Mouse (Mus musculus) ES-Bruce4 (cell line): ENCODE results near the gene Ice1. TPM values are rescaled to one million over a fixed set of nuclear protein-coding genes. Genes with fewer than 3 reads are reported as not detected.

Experiments
- H3K27ac ChIP-seq: 2 replicates; pipeline ENCODE4 v1.5.1; 2012; ENCODE audit warnings: low read length, inconsistent platforms; ENCODE audit not compliant: insufficient read depth
- H3K27me3 ChIP-seq: 2 replicates; pipeline ENCODE4 v1.6.1; 2012; ENCODE audit warnings: mild to moderate bottlenecking, low read length, inconsistent platforms; ENCODE audit not compliant: control insufficient read depth, poor library complexity, insufficient read depth, severe bottlenecking
- H3K36me3 ChIP-seq: 2 replicates; pipeline ENCODE4 v1.6.1; 2012; ENCODE audit warnings: inconsistent platforms, mild to moderate bottlenecking, low read length, moderate library complexity; ENCODE audit not compliant: control insufficient read depth, poor library complexity, insufficient read depth, severe bottlenecking
- H3K4me1 ChIP-seq: one replicate; pipeline ENCODE4 v1.8.1; 2011; ENCODE audit warnings: low read length; ENCODE audit not compliant: control insufficient read depth, insufficient read depth
- H3K4me3 ChIP-seq: 2 replicates; pipeline ENCODE4 v1.5.1; 2011; ENCODE audit warnings: low read depth, mild to moderate bottlenecking, low read length
- H3K9ac ChIP-seq: 2 replicates; pipeline ENCODE4 v1.6.1; 2012; ENCODE audit warnings: low read depth, mild to moderate bottlenecking, inconsistent platforms; ENCODE audit not compliant: poor library complexity, severe bottlenecking
- H3K9me3 ChIP-seq: replicated peaks from 2 replicates; pipeline ENCODE4 v1.6.1; 2012; ENCODE audit warnings: mild to moderate bottlenecking, low read length, inconsistent platforms; ENCODE audit not compliant: control insufficient read depth, poor library complexity, insufficient read depth, severe bottlenecking
- CTCF ChIP-seq: IDR thresholded peaks from one replicate; pipeline ENCODE4 v1.8.1; 2011; ENCODE audit warnings: low read depth, low read length
- EP300 ChIP-seq: IDR thresholded peaks from 2 replicates; pipeline ENCODE4 v1.6.1; 2011; ENCODE audit warnings: low read depth, low read length; ENCODE audit not compliant: insufficient read depth
- POLR2A ChIP-seq: IDR thresholded peaks from one replicate; pipeline ENCODE4 v1.8.1; 2011; ENCODE audit warnings: low read length; ENCODE audit not compliant: insufficient read depth
- polyA plus RNA-seq: library from polyadenylated mRNA; stranded (reverse); fragments of >200 nt; gene quantifications from 2 replicates; pipeline ENCODE4 v1.2.4, GENCODE M21; 2011; ENCODE audit warnings: low read depth; ENCODE audit not compliant: missing spikeins, insufficient read depth, insufficient read length

The Ice1 gene
- polyA plus RNA-seq, 1 experiment, result 42.3 TPM

DNA sequence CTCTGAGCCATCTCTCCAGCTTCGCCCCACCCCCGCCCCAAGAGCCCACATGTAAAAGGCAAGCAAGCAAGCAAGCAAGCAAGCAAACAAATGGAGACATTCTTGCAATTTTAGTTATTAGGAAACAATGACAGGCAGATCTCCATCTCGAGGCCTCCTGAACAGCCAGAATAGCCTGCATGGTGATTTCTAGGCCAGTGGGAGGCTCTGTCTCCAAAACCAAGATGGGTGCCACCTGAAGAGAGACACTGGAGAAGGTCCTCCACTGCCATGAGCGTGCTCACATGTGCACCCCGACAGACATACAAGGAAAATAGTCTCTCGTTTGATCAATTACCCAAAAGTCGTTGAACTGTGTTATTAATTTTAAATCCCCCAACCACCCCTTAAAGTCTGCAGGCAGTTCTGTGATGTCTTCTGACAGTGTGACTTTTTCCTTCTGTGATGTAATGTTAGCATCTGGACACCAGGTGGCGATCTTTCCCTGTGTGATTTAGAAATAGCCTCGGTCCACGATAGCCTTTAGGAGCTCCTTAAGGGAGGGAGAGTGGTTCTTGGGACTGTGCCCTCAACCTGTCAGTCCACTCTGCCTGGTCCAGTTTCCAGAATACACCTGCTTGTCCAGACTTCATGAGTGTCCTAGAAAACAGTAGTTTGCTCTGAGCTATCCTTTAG, 6.1 kb upstream of the Ice1 start:
- TF ChIP-seq CTCF (peak; percentile 5), POLR2A (no peak)
- no peak overlapping the region for H3K27ac ChIP-seq
- no peaks in the 10 kb centered on the region for H3K4me1 ChIP-seq
- no peak overlapping the region for H3K9ac ChIP-seq
- no peaks in the 10 kb centered on the region for H3K27me3 ChIP-seq
- H3K9me3 ChIP-seq, result no peaks in the 10 kb centered on the region
- H3K36me3 ChIP-seq, result no peaks in the 10 kb centered on the region
- no peak overlapping the region for H3K4me3 ChIP-seq

- no peak overlapping the region for H3K27ac ChIP-seq
- no peak overlapping the region for H3K4me3 ChIP-seq
- H3K9ac ChIP-seq, result no peak overlapping the region
- H3K4me1 ChIP-seq, result no peaks in the 10 kb centered on the region
- no peaks in the 10 kb centered on the region for H3K36me3 ChIP-seq
- no peaks in the 10 kb centered on the region for H3K9me3 ChIP-seq
- TF ChIP-seq CTCF (no peak), EP300 (no peak), POLR2A (no peak)
- H3K27me3 ChIP-seq, result no peaks in the 10 kb centered on the region
Observed at GRCm38 (mm10) chr13:70641941-70642340, 4.5 kb upstream of the Ice1 start.

DNA sequence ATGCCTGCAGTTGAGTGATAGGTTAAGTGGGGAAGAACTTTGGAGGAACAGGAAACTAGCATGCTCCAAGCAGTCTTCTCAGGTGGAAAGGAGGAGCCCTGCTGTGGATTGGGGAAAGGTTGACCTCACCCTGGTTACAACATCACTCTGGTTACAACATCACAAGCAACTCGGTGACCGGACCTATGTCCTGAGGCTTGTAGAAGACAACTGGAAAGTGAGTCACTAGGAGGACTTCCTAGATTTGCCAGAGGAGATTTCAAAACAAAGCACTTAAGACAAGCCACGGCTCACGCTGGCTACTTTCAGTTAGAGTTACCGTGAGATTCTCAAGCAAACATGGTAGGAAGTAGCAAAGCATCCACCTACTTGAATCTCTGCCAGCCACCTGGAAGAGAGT, 3.9 kb upstream of the Ice1 start:
- Histone ChIP-seq H3K4me1 (no peaks in the 10 kb centered on the region), H3K9ac (no peak overlapping the region), H3K27ac (no peak overlapping the region), H3K27me3 (no peaks in the 10 kb centered on the region), H3K36me3 (no peaks in the 10 kb centered on the region), H3K4me3 (no peak overlapping the region), H3K9me3 (no peaks in the 10 kb centered on the region)
- TF ChIP-seq POLR2A (no peak), CTCF (no peak), EP300 (no peak)

DNA sequence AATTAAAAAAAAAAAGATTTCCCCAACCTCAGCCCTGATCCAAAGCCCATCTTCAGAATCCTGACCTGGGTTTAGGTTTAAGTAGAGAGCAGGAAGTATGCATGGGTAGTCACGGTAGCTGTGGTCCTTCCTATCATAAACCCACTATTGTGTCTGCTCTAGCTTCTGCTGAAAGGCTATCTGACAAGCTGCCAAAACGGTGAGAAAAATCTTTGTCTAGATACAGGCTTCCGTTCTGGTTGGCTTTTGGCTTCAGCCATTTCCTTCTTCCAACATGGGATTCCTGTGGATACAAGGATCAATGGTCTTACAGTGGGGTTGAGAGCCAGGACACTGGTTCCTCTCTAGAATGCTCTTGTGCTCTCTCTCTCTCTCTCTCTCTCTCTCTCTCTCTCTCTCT, 2.2 kb upstream of the Ice1 start:
- H3K9me3 ChIP-seq, result no peaks in the 10 kb centered on the region

GRCm38 (mm10) chr13:70637662-70638291, 343 bp upstream of the Ice1 start:
- H3K4me1 ChIP-seq, result no peaks in the 10 kb centered on the region
- peak overlapping the region; percentile 98 for H3K4me3 ChIP-seq
- peak overlapping the region; percentile 81 for H3K9ac ChIP-seq
- no peaks in the 10 kb centered on the region for H3K36me3 ChIP-seq
- no peak overlapping the region for H3K27ac ChIP-seq
- TF ChIP-seq POLR2A (no peak), CTCF (peak; percentile 9)
- no peaks in the 10 kb centered on the region for H3K9me3 ChIP-seq
- H3K27me3 ChIP-seq, result no peaks in the 10 kb centered on the region

More for the DNA sequence above, 2.2 kb upstream of the Ice1 start:
- no peak overlapping the region for H3K27ac ChIP-seq
- H3K36me3 ChIP-seq, result no peaks in the 10 kb centered on the region
- H3K9ac ChIP-seq, result no peak overlapping the region
- no peak overlapping the region for H3K4me3 ChIP-seq
- H3K4me1 ChIP-seq, result no peaks in the 10 kb centered on the region
- H3K27me3 ChIP-seq, result no peaks in the 10 kb centered on the region
- TF ChIP-seq POLR2A, result no peak
- no peak for TF ChIP-seq EP300
- TF ChIP-seq CTCF, result no peak

DNA sequence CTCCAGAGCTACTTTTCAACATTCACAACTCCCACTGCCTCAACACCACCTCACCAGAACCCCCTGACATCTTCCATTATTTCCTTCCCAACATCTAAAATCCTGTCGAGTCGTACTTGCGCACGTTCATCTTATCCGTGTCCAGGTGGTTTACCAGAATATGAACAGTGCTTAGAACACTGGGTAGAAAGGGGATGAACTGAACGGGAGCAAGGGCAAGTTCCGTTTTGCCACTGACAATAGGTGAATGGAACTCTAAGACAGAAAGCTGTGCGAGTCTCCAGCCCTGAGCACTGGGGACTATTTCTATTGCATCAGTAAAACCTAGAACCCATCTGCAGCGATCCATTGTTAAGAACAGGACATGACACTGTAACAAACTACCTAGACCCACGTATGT, 728 bp downstream of the Ice1 start:
- Histone ChIP-seq H3K9me3 (no peaks in the 10 kb centered on the region), H3K36me3 (no peaks in the 10 kb centered on the region), H3K27me3 (no peaks in the 10 kb centered on the region), H3K9ac (peak overlapping the region; percentile 81), H3K4me3 (peak overlapping the region; percentile 98), H3K27ac (no peak overlapping the region), H3K4me1 (no peaks in the 10 kb centered on the region)
- TF ChIP-seq POLR2A (no peak), EP300 (no peak), CTCF (no peak)
